Mouse (Mus musculus) subcutaneous adipose tissue, adult 2 months (tissue): ENCODE measurements around the gene Gm14632. TPM values are rescaled to one million over a fixed set of nuclear protein-coding genes. Genes with fewer than 3 reads are reported as not detected.

ENCODE experiments used
- polyA plus RNA-seq: library from polyadenylated mRNA; depleted of rRNA; stranded (reverse); fragments of >200 nt; gene quantifications from 2 replicates; pipeline ENCODE4 v1.2.3, GENCODE M21; 2012; ENCODE audit warnings: low replicate concordance; rRNA removed

Gene Gm14632
- polyA plus RNA-seq: not detected in 2 replicates

GRCm38 (mm10) chrX:30329472-30329871, at the start of gene Gm14632:
Gm14632 (plus strand) TSS chrX:30329772.

